Mouse (Mus musculus): ENCODE results near the gene Pdlim7. TPM values are rescaled to one million over a fixed set of nuclear protein-coding genes. Genes with fewer than 3 reads are reported as not detected.
A peak's percentile ranks its signal among the peaks of the same experiment; 100 is the strongest.

Pdlim7 gene
- total and polyA plus RNA-seq, 3 experiments: 8.5 to 52.5 (median 19.9) TPM

GRCm38 (mm10) chr13:55482542-55482941 is 30.9 kb downstream of the Pdlim7 start:
- Histone ChIP-seq H3K36me3 (replicated peaks) (no peaks in the 10 kb centered on the region), H3K4me3 (ENCODE audit: low read depth, low read length) (no peak overlapping the region), H3K27me3 (ENCODE audit: insufficient read depth, low read length) (peaks cover 83% of the 10 kb centered on the region), H3K4me1 (ENCODE audit: insufficient read depth, low read depth, low read length) (peaks cover 3% of the 10 kb centered on the region; the same call in 1 of the 2 replicates), H3K9me3 (replicated peaks) (no peaks in the 10 kb centered on the region)
- no peak for ATAC-seq (ENCODE audit: extremely low read depth, insufficient number of reproducible peaks, low FRiP score, poor library complexity, severe bottlenecking)
- no peak for DNase-seq (ENCODE audit: low spot score)
- TF ChIP-seq CTCF (IDR thresholded peaks at IDR 0.05; ENCODE audit: low read depth, low read length) (no peak), POLR2AphosphoS5 (IDR thresholded peaks at IDR 0.05; ENCODE audit: insufficient replicate concordance, low read depth, low read length) (no peak), GATA2 (IDR thresholded peaks at IDR 0.05; ENCODE audit: borderline replicate concordance, low read depth, low read length) (no peak), TAL1 (conservative IDR thresholded peaks at IDR 0.05; ENCODE audit: low read depth, low read length) (no peak), GATA1 (IDR thresholded peaks at IDR 0.05; ENCODE audit: borderline replicate concordance, low read length) (no peak)

GRCm38 (mm10) chr13:55479929-55480328 is 33.5 kb downstream of the Pdlim7 start:
- H3K36me3 ChIP-seq (replicated peaks): no peaks in the 10 kb centered on the region
- H3K9me3 ChIP-seq (replicated peaks): no peaks in the 10 kb centered on the region
- TF ChIP-seq GATA1 (IDR thresholded peaks at IDR 0.05; ENCODE audit: borderline replicate concordance, low read length) (no peak), TAL1 (conservative IDR thresholded peaks at IDR 0.05; ENCODE audit: low read depth, low read length) (no peak), POLR2AphosphoS5 (IDR thresholded peaks at IDR 0.05; ENCODE audit: insufficient replicate concordance, low read depth, low read length) (no peak), CTCF (IDR thresholded peaks at IDR 0.05; ENCODE audit: low read depth, low read length) (no peak), GATA2 (IDR thresholded peaks at IDR 0.05; ENCODE audit: borderline replicate concordance, low read depth, low read length) (no peak)
- DNase-seq (ENCODE audit: low spot score) (no peak), ATAC-seq (ENCODE audit: extremely low read depth, insufficient number of reproducible peaks, low FRiP score, poor library complexity, severe bottlenecking) (no peak)
- H3K4me1 ChIP-seq (ENCODE audit: insufficient read depth, low read depth, low read length): no peaks in the 10 kb centered on the region; the same call in 1 of the 2 replicates
- no peak overlapping the region for H3K4me3 ChIP-seq (ENCODE audit: low read depth, low read length)
- H3K27me3 ChIP-seq (ENCODE audit: insufficient read depth, low read length): peaks cover 81% of the 10 kb centered on the region

- DNase-seq (ENCODE audit: low spot score): no peak
- Histone ChIP-seq H3K27me3 (ENCODE audit: insufficient read depth, low read length) (peaks cover 83% of the 10 kb centered on the region), H3K4me1 (ENCODE audit: insufficient read depth, low read depth, low read length) (no peaks in the 10 kb centered on the region; the same call in 1 of the 2 replicates), H3K4me3 (ENCODE audit: low read depth, low read length) (no peak overlapping the region), H3K36me3 (replicated peaks) (no peaks in the 10 kb centered on the region), H3K9me3 (replicated peaks) (no peaks in the 10 kb centered on the region)
- TF ChIP-seq POLR2AphosphoS5 (IDR thresholded peaks at IDR 0.05; ENCODE audit: insufficient replicate concordance, low read depth, low read length) (no peak), CTCF (IDR thresholded peaks at IDR 0.05; ENCODE audit: low read depth, low read length) (no peak), GATA2 (IDR thresholded peaks at IDR 0.05; ENCODE audit: borderline replicate concordance, low read depth, low read length) (no peak), GATA1 (IDR thresholded peaks at IDR 0.05; ENCODE audit: borderline replicate concordance, low read length) (no peak), TAL1 (conservative IDR thresholded peaks at IDR 0.05; ENCODE audit: low read depth, low read length) (no peak)
- ATAC-seq (ENCODE audit: extremely low read depth, insufficient number of reproducible peaks, low FRiP score, poor library complexity, severe bottlenecking): no peak
These were observed 34.5 kb downstream of the Pdlim7 start for GRCm38 (mm10) chr13:55479008-55479407.

GRCm38 (mm10) chr13:55478036-55478435 is 35.4 kb downstream of the Pdlim7 start:
- peaks cover 84% of the 10 kb centered on the region for H3K27me3 ChIP-seq (ENCODE audit: insufficient read depth, low read length)
- no peaks in the 10 kb centered on the region for H3K9me3 ChIP-seq (replicated peaks)
- ATAC-seq (ENCODE audit: extremely low read depth, insufficient number of reproducible peaks, low FRiP score, poor library complexity, severe bottlenecking): no peak
- no peaks in the 10 kb centered on the region; the same call in none of the 2 replicates for H3K4me1 ChIP-seq (ENCODE audit: insufficient read depth, low read depth, low read length)
- TF ChIP-seq CTCF (IDR thresholded peaks at IDR 0.05; ENCODE audit: low read depth, low read length): peak; percentile 36; the same call in 1 of the 2 replicates
- TF ChIP-seq GATA2 (IDR thresholded peaks at IDR 0.05; ENCODE audit: borderline replicate concordance, low read depth, low read length): no peak
- H3K36me3 ChIP-seq (replicated peaks): no peaks in the 10 kb centered on the region
- H3K4me3 ChIP-seq (ENCODE audit: low read depth, low read length): no peak overlapping the region
- no peak for DNase-seq (ENCODE audit: low spot score)

DNA sequence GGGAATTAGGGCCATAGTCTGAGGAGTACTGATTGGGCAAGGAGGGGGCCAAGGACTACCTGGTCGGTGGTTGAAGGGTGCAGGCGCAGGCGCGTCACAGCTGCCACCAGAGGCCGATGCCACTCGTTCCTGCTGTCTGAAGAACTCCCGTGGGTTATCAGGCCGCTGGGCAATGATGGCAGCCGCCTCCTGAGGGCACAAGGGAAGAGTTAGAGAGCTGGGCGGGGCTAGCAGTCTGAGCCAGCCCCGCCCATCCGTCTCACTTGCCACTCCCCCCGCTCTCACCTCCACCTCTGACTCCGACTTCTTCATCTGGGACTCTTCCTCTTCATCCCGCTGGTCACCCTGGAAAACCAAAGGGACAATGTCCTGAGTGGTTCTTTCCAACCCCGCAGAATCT is 36.0 kb downstream of the Pdlim7 start:
- Histone ChIP-seq H3K4me3 (ENCODE audit: low read depth, low read length) (no peak overlapping the region), H3K9me3 (replicated peaks) (peaks cover 3% of the 10 kb centered on the region), H3K36me3 (replicated peaks) (no peaks in the 10 kb centered on the region), H3K27me3 (ENCODE audit: insufficient read depth, low read length) (peaks cover 85% of the 10 kb centered on the region), H3K4me1 (ENCODE audit: insufficient read depth, low read depth, low read length) (peaks cover 3% of the 10 kb centered on the region)
- TF ChIP-seq TAL1 (conservative IDR thresholded peaks at IDR 0.05; ENCODE audit: low read depth, low read length) (no peak), CTCF (IDR thresholded peaks at IDR 0.05; ENCODE audit: low read depth, low read length) (no peak), GATA2 (IDR thresholded peaks at IDR 0.05; ENCODE audit: borderline replicate concordance, low read depth, low read length) (no peak), POLR2AphosphoS5 (IDR thresholded peaks at IDR 0.05; ENCODE audit: insufficient replicate concordance, low read depth, low read length) (no peak), GATA1 (IDR thresholded peaks at IDR 0.05; ENCODE audit: borderline replicate concordance, low read length) (no peak)
- DNase-seq (ENCODE audit: low spot score) (no peak), ATAC-seq (ENCODE audit: extremely low read depth, insufficient number of reproducible peaks, low FRiP score, poor library complexity, severe bottlenecking) (no peak)

- Histone ChIP-seq H3K9me3 (replicated peaks) (peaks cover 8% of the 10 kb centered on the region), H3K27me3 (ENCODE audit: insufficient read depth, low read length) (peaks cover 85% of the 10 kb centered on the region), H3K36me3 (replicated peaks) (no peaks in the 10 kb centered on the region), H3K4me3 (ENCODE audit: low read depth, low read length) (no peak overlapping the region), H3K4me1 (ENCODE audit: insufficient read depth, low read depth, low read length) (peaks cover 16% of the 10 kb centered on the region)
- ATAC-seq (ENCODE audit: extremely low read depth, insufficient number of reproducible peaks, low FRiP score, poor library complexity, severe bottlenecking) (no peak), DNase-seq (ENCODE audit: low spot score) (no peak)
- TF ChIP-seq GATA1 (IDR thresholded peaks at IDR 0.05; ENCODE audit: borderline replicate concordance, low read length): no peak
- no peak for TF ChIP-seq POLR2AphosphoS5 (IDR thresholded peaks at IDR 0.05; ENCODE audit: insufficient replicate concordance, low read depth, low read length)
- TF ChIP-seq CTCF (IDR thresholded peaks at IDR 0.05; ENCODE audit: low read depth, low read length): no peak
- TF ChIP-seq TAL1 (conservative IDR thresholded peaks at IDR 0.05; ENCODE audit: low read depth, low read length): no peak
- no peak for TF ChIP-seq GATA2 (IDR thresholded peaks at IDR 0.05; ENCODE audit: borderline replicate concordance, low read depth, low read length)
These were observed 37.2 kb downstream of the Pdlim7 start for GRCm38 (mm10) chr13:55476256-55476655.
